9 mouse cellular contexts compared by ENCODE assay signal in the genomic region with DNA sequence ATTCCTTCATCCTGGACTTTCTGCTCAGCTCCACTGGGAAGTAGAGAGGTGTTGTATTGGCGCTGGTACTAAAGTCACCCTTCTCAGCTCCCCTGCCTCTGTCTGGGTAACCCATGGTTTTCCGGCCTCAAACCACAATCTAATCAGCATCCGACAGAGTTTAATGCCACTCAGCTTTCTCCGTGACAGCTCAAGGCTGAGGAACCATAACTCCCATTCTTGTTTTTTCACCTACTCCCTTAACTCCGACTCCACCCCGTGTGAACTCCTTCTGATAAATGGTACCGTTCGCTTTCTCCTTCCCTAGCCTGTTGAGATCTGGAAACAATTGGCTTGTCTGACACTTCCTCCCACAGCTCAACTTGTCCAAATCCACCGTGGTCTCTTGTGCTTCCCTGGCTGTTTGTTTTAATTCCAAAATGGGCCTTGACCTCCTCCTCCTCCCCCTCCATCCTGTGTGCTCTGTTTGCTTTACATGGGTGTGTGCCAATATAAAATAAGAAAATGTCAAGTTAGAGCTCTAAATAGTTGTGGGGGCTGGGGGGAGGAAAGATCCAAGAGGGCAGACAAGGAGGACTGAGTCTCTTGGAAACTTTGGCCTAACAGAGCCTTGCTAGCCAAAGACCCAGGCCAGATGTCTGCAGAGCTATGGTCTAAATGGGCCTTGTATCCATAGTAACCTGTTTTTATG. TPM values are rescaled to one million over a fixed set of nuclear protein-coding genes. Genes with fewer than 3 reads are reported as not detected.
DNase-seq lines count a peak whose midpoint lies in the region; ATAC-seq lines count a peak whose summit lies in the region.
"Had no signal": no experiment of that assay in that cellular context is flagged by ENCODE, and none has a peak within 500 bp of the region (broad histone marks: within the 10 kb centered on the region; RNA-seq: fewer than 3 reads in every experiment).

No protein-coding gene starts in this region.

- no peak overlapping the region for H3K27ac ChIP-seq in embryonic facial prominence, embryonic 11.5 days (replicated peaks; ENCODE audit: low read depth, low read length)
- H3K27ac ChIP-seq in limb, embryonic 10.5 days, result peak overlapping the region; percentile 77
- H3K27ac ChIP-seq in stomach, embryonic 16.5 days (ENCODE audit: low read length), result peak overlapping the region; percentile 73

- peak; percentile 84; the same call in 1 of the 2 replicates for ATAC-seq in embryonic facial prominence, embryonic 11.5 days (replicated peaks; ENCODE audit: insufficient number of reproducible peaks, low FRiP score, low TSS enrichment, low read depth)
- peak; percentile 84 for ATAC-seq in stomach, embryonic 16.5 days (ENCODE audit: insufficient read depth, low FRiP score)

- intact Hi-C loops in gastrocnemius, postnatal 36 days (cut with DNase I), result no loop called here

- no peak overlapping the region for H3K9ac ChIP-seq in embryonic facial prominence, embryonic 11.5 days (replicated peaks; ENCODE audit: low read length)
- H3K9ac ChIP-seq in stomach, embryonic 16.5 days (ENCODE audit: low read length), result no peak overlapping the region

- H3K4me3 ChIP-seq in embryonic facial prominence, embryonic 11.5 days (ENCODE audit: low read depth, low read length), result no peak overlapping the region
- no peak overlapping the region for H3K4me3 ChIP-seq in limb, embryonic 10.5 days
- no peak overlapping the region; the same call in 1 of the 2 replicates for H3K4me3 ChIP-seq in stomach, embryonic 16.5 days (replicated peaks; ENCODE audit: low read length)

- peak; percentile 35 to 45 for DNase-seq in spleen, postnatal 36 days (ENCODE audit: low spot score in 2 of 2)
- DNase-seq in spleen, adult 18-20 months, result no peak
- DNase-seq in embryonic facial prominence, embryonic 11.5 days (ENCODE audit: low spot score), result peak; percentile 70
- DNase-seq in limb, embryonic 10.5 days (ENCODE audit: low spot score), result peak; percentile 43
- DNase-seq in gastrocnemius, postnatal 36 days, result no peak
- DNase-seq in left cerebral cortex, adult 9 months (ENCODE audit: low spot score in 2 of 2), result no peak
- no peak for DNase-seq in left cerebral cortex, adult 18-20 months (ENCODE audit: low spot score in 2 of 2)
- DNase-seq: midbrain, embryonic 14.5 days had no signal

- WGBS in embryonic facial prominence, embryonic 11.5 days, result 33% methylated on average over 9 of the region's 9 CpGs
- WGBS in limb, embryonic 10.5 days, result 46% methylated on average over 9 of the region's 9 CpGs
- 15% methylated on average over 9 of the region's 9 CpGs for WGBS in stomach, embryonic 16.5 days

- H3K27me3 ChIP-seq in embryonic facial prominence, embryonic 11.5 days (ENCODE audit: control insufficient read depth, insufficient read depth, low read length), result no peaks in the 10 kb centered on the region
- H3K27me3 ChIP-seq in limb, embryonic 10.5 days (ENCODE audit: low read depth, poor library complexity, severe bottlenecking), result no peaks in the 10 kb centered on the region
- no peaks in the 10 kb centered on the region for H3K27me3 ChIP-seq in stomach, embryonic 16.5 days (ENCODE audit: control insufficient read depth, insufficient read depth, low read length)

- H3K36me3 ChIP-seq in embryonic facial prominence, embryonic 11.5 days (replicated peaks; ENCODE audit: control insufficient read depth, insufficient read depth, low read depth, low read length), result no peaks in the 10 kb centered on the region
- H3K36me3 ChIP-seq in limb, embryonic 10.5 days, result no peaks in the 10 kb centered on the region
- H3K36me3 ChIP-seq in stomach, embryonic 16.5 days (ENCODE audit: control insufficient read depth, insufficient read depth, low read length), result no peaks in the 10 kb centered on the region

- H3K4me1 ChIP-seq in embryonic facial prominence, embryonic 11.5 days (ENCODE audit: control insufficient read depth, insufficient read depth, low read length), result no peaks in the 10 kb centered on the region
- peaks cover 32% of the 10 kb centered on the region for H3K4me1 ChIP-seq in limb, embryonic 10.5 days
- H3K4me1 ChIP-seq in stomach, embryonic 16.5 days (ENCODE audit: control insufficient read depth, insufficient read depth, low read length), result peaks cover 9% of the 10 kb centered on the region

- H3K9me3 ChIP-seq in embryonic facial prominence, embryonic 11.5 days (replicated peaks; ENCODE audit: control insufficient read depth, low read length), result no peaks in the 10 kb centered on the region
- no peaks in the 10 kb centered on the region for H3K9me3 ChIP-seq in limb, embryonic 10.5 days (replicated peaks)
- H3K9me3 ChIP-seq in stomach, embryonic 16.5 days (replicated peaks; ENCODE audit: control insufficient read depth, low read length), result no peaks in the 10 kb centered on the region

- no peak overlapping the region for H3K4me2 ChIP-seq in embryonic facial prominence, embryonic 11.5 days (ENCODE audit: low read depth, low read length)
- 0 out of 2 replicates have a peak overlapping the region, but pooled peaks have one; percentile 19 for H3K4me2 ChIP-seq in stomach, embryonic 16.5 days (ENCODE audit: low read depth, low read length)

RNA-seq across cellular contexts. Expression of a gene that starts 12.7 kb away (rescaled TPM):
- polyA plus RNA-seq in embryonic facial prominence, embryonic 11.5 days (2014; fragmentation: Nextera tagmentation; extraction: Ambion mirVana), result 23.7 and 26.7 TPM in 2 replicates
- polyA plus RNA-seq in limb, embryonic 10.5 days (2016; fragmentation: Nextera tagmentation; extraction: Ambion mirVana), result 17.2 and 17.3 TPM in 2 replicates
- 7.8 and 8.8 TPM in 2 replicates for polyA plus RNA-seq in stomach, embryonic 16.5 days (2015; fragmentation: Nextera tagmentation; extraction: Ambion mirVana)
- total RNA-seq in gastrocnemius, postnatal 36 days (2021), result under 1 TPM; 0.36 to 0.37 TPM
- total RNA-seq in left cerebral cortex, adult 18-20 months (2021), result 100 to 1,000 TPM; 180 to 192 TPM

Comparison
In these comparisons a context has a peak if more than half of its experiments do, and no peak if none do; other contexts are left out.
1. DNase-seq: peak in spleen, postnatal 36 days (2 of 2), embryonic facial prominence, embryonic 11.5 days (single experiment) and limb, embryonic 10.5 days (single experiment); none in spleen, adult 18-20 months (0 of 2), gastrocnemius, postnatal 36 days (0 of 2), left cerebral cortex, adult 9 months (0 of 2) and left cerebral cortex, adult 18-20 months (0 of 2).